Mouse (Mus musculus): Measurements from ENCODE around the gene Mpc2. TPM values are rescaled to one million over a fixed set of nuclear protein-coding genes. Genes with fewer than 3 reads are reported as not detected.

Gene Mpc2
- polyA plus RNA-seq (2014; fragmentation: Nextera tagmentation; extraction: Ambion mirVana) = 113 and 114 TPM in 2 replicates

DNA sequence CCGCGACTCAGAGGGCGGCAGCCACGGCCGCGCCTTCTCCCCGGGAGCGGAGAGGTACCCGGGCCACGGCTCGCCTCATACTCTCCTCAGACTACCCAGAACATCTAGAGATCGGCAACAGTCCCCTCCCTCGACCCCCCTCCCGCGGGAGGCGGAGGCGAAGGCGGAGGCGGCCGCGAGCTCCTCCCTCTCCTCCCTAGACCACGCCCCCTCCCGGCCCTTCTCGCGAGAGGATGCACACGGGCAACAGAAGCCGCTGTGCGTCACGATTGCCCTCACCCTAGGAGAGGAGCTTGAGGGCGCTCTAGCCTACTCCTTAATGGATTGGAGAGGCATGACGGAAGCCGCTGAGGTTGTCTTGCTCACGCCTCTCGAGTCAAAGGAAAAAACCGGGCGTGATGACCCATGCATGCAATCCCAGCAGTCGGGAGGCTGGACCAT is at the start of gene Mpc2, which contains the start of gene Dcaf6:
Gene Mpc2 (plus strand): TSS at position 278 of the 441 bp plus-strand sequence.
Gene Dcaf6 (minus strand): TSS at position 116 of the 441 bp plus-strand sequence.
- Histone ChIP-seq H3K9me3 (ENCODE audit: control insufficient read depth, low read length) (no peaks in the 10 kb centered on the region), H3K36me3 (ENCODE audit: control insufficient read depth, insufficient read depth, low read length) (no peaks in the 10 kb centered on the region), H3K27ac (ENCODE audit: low read depth, low read length) (peak within 1 kb of the TSS; percentile 85), H3K4me2 (ENCODE audit: low read depth) (peak within 1 kb of the TSS; percentile 90), H3K4me1 (ENCODE audit: control insufficient read depth, insufficient read depth, low read length) (peaks cover 8% of the 10 kb centered on the region), H3K4me3 (ENCODE audit: low read depth, low read length) (peak within 1 kb of the TSS; percentile 83), H3K9ac (ENCODE audit: low read length) (peak within 1 kb of the TSS; percentile 79), H3K27me3 (ENCODE audit: control insufficient read depth, insufficient read depth, low read length) (no peaks in the 10 kb centered on the region)
- peak; percentile 99 for DNase-seq (ENCODE audit: low spot score)
- ATAC-seq (ENCODE audit: insufficient read depth, low FRiP score, low TSS enrichment) = peak; percentile 91
- WGBS = 0% methylated on average over 22 of the region's 37 CpGs

DNA sequence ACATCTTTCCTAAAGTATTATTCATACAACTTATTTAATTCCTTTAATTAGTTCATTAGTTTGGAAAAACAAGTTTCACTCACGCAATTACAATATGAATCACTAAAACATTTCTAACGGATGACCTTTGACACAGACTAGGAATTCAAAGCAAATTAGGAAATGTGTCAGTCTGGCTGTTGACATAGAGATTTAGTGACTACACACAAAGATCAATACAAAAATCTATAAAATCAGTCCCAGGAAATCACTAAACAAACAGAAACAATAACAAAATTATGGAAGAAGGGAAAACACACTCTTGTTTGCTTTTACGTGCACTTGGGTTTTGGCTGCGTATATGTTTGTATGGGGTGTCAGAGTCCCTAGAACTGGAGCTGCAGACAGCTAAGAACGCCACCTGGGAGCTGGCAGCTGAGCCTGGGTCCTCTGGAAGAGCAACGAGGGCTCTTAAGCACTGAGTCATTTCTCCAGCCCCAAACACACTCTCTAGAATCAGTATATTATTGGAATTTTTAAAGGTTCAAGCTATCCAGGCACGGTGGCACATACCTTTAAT is 39.0 kb upstream of the Mpc2 start:
- Histone ChIP-seq H3K9me3 (ENCODE audit: control insufficient read depth, low read length) (no peaks in the 10 kb centered on the region), H3K4me1 (ENCODE audit: control insufficient read depth, insufficient read depth, low read length) (no peaks in the 10 kb centered on the region), H3K4me3 (ENCODE audit: low read depth, low read length) (no peak overlapping the region), H3K9ac (ENCODE audit: low read length) (no peak overlapping the region), H3K4me2 (ENCODE audit: low read depth) (no peak overlapping the region), H3K27ac (ENCODE audit: low read depth, low read length) (no peak overlapping the region), H3K27me3 (ENCODE audit: control insufficient read depth, insufficient read depth, low read length) (no peaks in the 10 kb centered on the region), H3K36me3 (ENCODE audit: control insufficient read depth, insufficient read depth, low read length) (no peaks in the 10 kb centered on the region)
- WGBS = 85% methylated on average over 7 of the region's 7 CpGs
- no peak for DNase-seq (ENCODE audit: low spot score)
- ATAC-seq (ENCODE audit: insufficient read depth, low FRiP score, low TSS enrichment) = no peak

GRCm38 (mm10) chr1:165426254-165426653 is 34.2 kb upstream of the Mpc2 start:
- H3K9me3 ChIP-seq (ENCODE audit: control insufficient read depth, low read length) = no peaks in the 10 kb centered on the region
- H3K4me3 ChIP-seq (ENCODE audit: low read depth, low read length) = no peak overlapping the region
- no peaks in the 10 kb centered on the region for H3K36me3 ChIP-seq (ENCODE audit: control insufficient read depth, insufficient read depth, low read length)
- no peak for ATAC-seq (ENCODE audit: insufficient read depth, low FRiP score, low TSS enrichment)
- no peak overlapping the region for H3K27ac ChIP-seq (ENCODE audit: low read depth, low read length)
- H3K4me1 ChIP-seq (ENCODE audit: control insufficient read depth, insufficient read depth, low read length) = no peaks in the 10 kb centered on the region
- H3K27me3 ChIP-seq (ENCODE audit: control insufficient read depth, insufficient read depth, low read length) = no peaks in the 10 kb centered on the region
- DNase-seq (ENCODE audit: low spot score) = no peak
- no peak overlapping the region for H3K4me2 ChIP-seq (ENCODE audit: low read depth)
- no peak overlapping the region for H3K9ac ChIP-seq (ENCODE audit: low read length)
- 85% methylated on average over 2 of the region's 2 CpGs for WGBS

GRCm38 (mm10) chr1:165432883-165433282 is 27.6 kb upstream of the Mpc2 start:
- H3K4me2 ChIP-seq (ENCODE audit: low read depth) = no peak overlapping the region
- WGBS = 82% methylated on average over 1 of the region's 1 CpGs
- H3K27ac ChIP-seq (ENCODE audit: low read depth, low read length) = no peak overlapping the region
- no peaks in the 10 kb centered on the region for H3K27me3 ChIP-seq (ENCODE audit: control insufficient read depth, insufficient read depth, low read length)
- H3K4me3 ChIP-seq (ENCODE audit: low read depth, low read length) = no peak overlapping the region
- no peak for ATAC-seq (ENCODE audit: insufficient read depth, low FRiP score, low TSS enrichment)
- H3K9me3 ChIP-seq (ENCODE audit: control insufficient read depth, low read length) = no peaks in the 10 kb centered on the region
- H3K4me1 ChIP-seq (ENCODE audit: control insufficient read depth, insufficient read depth, low read length) = no peaks in the 10 kb centered on the region
- H3K9ac ChIP-seq (ENCODE audit: low read length) = no peak overlapping the region
- no peaks in the 10 kb centered on the region for H3K36me3 ChIP-seq (ENCODE audit: control insufficient read depth, insufficient read depth, low read length)
- no peak for DNase-seq (ENCODE audit: low spot score)

- H3K27ac ChIP-seq (ENCODE audit: low read depth, low read length) = no peak overlapping the region
- no peak overlapping the region for H3K4me3 ChIP-seq (ENCODE audit: low read depth, low read length)
- DNase-seq (ENCODE audit: low spot score) = no peak
- H3K4me1 ChIP-seq (ENCODE audit: control insufficient read depth, insufficient read depth, low read length) = no peaks in the 10 kb centered on the region
- no peaks in the 10 kb centered on the region for H3K36me3 ChIP-seq (ENCODE audit: control insufficient read depth, insufficient read depth, low read length)
- H3K9me3 ChIP-seq (ENCODE audit: control insufficient read depth, low read length) = no peaks in the 10 kb centered on the region
- H3K27me3 ChIP-seq (ENCODE audit: control insufficient read depth, insufficient read depth, low read length) = no peaks in the 10 kb centered on the region
- H3K9ac ChIP-seq (ENCODE audit: low read length) = no peak overlapping the region
- H3K4me2 ChIP-seq (ENCODE audit: low read depth) = no peak overlapping the region
- 83% methylated on average over 1 of the region's 1 CpGs for WGBS
- no peak for ATAC-seq (ENCODE audit: insufficient read depth, low FRiP score, low TSS enrichment)
These were observed 22.0 kb upstream of the Mpc2 start for GRCm38 (mm10) chr1:165438289-165439021.

DNA sequence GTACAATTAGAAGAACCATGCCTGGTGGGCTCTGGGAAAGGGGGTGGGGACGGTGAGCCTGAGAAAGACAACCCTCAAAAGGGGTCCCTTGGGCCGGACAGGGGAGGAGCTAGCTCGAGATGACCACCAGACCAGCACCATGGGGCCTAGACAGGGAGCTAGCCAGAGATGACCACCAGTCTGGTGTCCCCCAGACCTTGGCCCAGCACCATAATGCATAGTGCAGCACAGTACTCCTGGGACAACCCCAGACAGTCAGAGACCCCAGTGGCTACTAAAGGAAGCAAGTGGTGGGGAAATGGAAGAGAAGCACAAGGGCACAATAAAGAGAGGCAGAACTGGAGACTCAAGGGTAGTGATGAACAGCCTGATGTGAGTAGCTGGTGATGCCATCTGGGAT is 19.6 kb upstream of the Mpc2 start:
- no peaks in the 10 kb centered on the region for H3K36me3 ChIP-seq (ENCODE audit: control insufficient read depth, insufficient read depth, low read length)
- peak; percentile 35; the same call in 1 of the 2 replicates for ATAC-seq (ENCODE audit: insufficient read depth, low FRiP score, low TSS enrichment)
- no peak overlapping the region for H3K4me3 ChIP-seq (ENCODE audit: low read depth, low read length)
- no peaks in the 10 kb centered on the region for H3K27me3 ChIP-seq (ENCODE audit: control insufficient read depth, insufficient read depth, low read length)
- H3K9ac ChIP-seq (ENCODE audit: low read length) = no peak overlapping the region
- H3K9me3 ChIP-seq (ENCODE audit: control insufficient read depth, low read length) = no peaks in the 10 kb centered on the region
- no peak overlapping the region for H3K4me2 ChIP-seq (ENCODE audit: low read depth)
- DNase-seq (ENCODE audit: low spot score) = no peak
- H3K27ac ChIP-seq (ENCODE audit: low read depth, low read length) = no peak overlapping the region
- WGBS = 76% methylated on average over 3 of the region's 3 CpGs
- no peaks in the 10 kb centered on the region for H3K4me1 ChIP-seq (ENCODE audit: control insufficient read depth, insufficient read depth, low read length)

DNA sequence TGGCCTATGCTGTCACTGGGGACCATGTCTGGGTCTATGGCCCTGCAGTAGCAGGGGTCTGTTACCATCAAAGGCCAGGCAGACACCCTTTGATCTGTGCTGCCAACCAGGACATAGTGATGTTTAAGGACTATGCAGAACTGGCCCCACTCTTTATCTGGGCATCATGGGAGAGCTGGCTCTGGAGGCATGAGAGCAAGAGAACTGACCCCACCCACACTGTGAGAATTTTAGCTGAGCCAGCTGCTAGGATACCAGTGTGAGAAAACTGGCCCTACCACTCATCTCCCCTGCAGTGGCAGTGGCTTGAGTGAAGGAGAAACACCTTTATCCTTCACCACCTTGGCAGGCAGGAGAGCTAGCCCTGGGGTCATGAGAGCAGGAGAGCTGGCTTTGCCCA is 19.2 kb upstream of the Mpc2 start:
- Histone ChIP-seq H3K36me3 (ENCODE audit: control insufficient read depth, insufficient read depth, low read length) (no peaks in the 10 kb centered on the region), H3K27ac (ENCODE audit: low read depth, low read length) (no peak overlapping the region)

DNA sequence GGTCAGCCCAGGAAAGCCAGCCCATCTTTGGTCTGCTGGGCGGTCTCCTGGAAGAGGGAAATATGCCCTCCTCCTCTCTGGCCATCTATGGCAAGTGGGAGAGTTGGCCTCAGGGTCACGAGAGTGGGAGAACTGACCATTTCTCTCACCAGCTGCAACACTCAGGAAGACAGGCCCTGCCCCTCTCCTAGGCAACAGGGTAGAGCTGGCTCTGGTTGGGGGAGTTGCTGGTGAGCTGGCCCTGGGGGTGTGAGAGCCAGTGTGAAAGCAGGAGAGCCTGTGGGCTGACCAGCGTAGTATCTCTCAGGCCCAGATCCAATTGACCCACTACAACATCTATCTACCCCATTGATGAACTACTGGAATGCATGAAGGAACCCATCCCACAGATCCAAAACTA is 18.7 kb upstream of the Mpc2 start:
- Histone ChIP-seq H3K27ac (ENCODE audit: low read depth, low read length) (no peak overlapping the region), H3K36me3 (ENCODE audit: control insufficient read depth, insufficient read depth, low read length) (no peaks in the 10 kb centered on the region), H3K27me3 (ENCODE audit: control insufficient read depth, insufficient read depth, low read length) (no peaks in the 10 kb centered on the region), H3K4me2 (ENCODE audit: low read depth) (no peak overlapping the region), H3K9ac (ENCODE audit: low read length) (no peak overlapping the region), H3K9me3 (ENCODE audit: control insufficient read depth, low read length) (no peaks in the 10 kb centered on the region), H3K4me1 (ENCODE audit: control insufficient read depth, insufficient read depth, low read length) (no peaks in the 10 kb centered on the region), H3K4me3 (ENCODE audit: low read depth, low read length) (no peak overlapping the region)
- 70% methylated on average over 3 of the region's 3 CpGs for WGBS
- ATAC-seq (ENCODE audit: insufficient read depth, low FRiP score, low TSS enrichment) (no peak), DNase-seq (ENCODE audit: low spot score) (no peak)

More for the DNA sequence above, 19.2 kb upstream of the Mpc2 start:
- ATAC-seq (ENCODE audit: insufficient read depth, low FRiP score, low TSS enrichment) (no peak), DNase-seq (ENCODE audit: low spot score) (no peak)
- no peak overlapping the region for H3K4me2 ChIP-seq (ENCODE audit: low read depth)
- no peak overlapping the region for H3K9ac ChIP-seq (ENCODE audit: low read length)
- no peaks in the 10 kb centered on the region for H3K27me3 ChIP-seq (ENCODE audit: control insufficient read depth, insufficient read depth, low read length)
- H3K4me1 ChIP-seq (ENCODE audit: control insufficient read depth, insufficient read depth, low read length) = no peaks in the 10 kb centered on the region
- H3K9me3 ChIP-seq (ENCODE audit: control insufficient read depth, low read length) = no peaks in the 10 kb centered on the region
- H3K4me3 ChIP-seq (ENCODE audit: low read depth, low read length) = no peak overlapping the region

DNA sequence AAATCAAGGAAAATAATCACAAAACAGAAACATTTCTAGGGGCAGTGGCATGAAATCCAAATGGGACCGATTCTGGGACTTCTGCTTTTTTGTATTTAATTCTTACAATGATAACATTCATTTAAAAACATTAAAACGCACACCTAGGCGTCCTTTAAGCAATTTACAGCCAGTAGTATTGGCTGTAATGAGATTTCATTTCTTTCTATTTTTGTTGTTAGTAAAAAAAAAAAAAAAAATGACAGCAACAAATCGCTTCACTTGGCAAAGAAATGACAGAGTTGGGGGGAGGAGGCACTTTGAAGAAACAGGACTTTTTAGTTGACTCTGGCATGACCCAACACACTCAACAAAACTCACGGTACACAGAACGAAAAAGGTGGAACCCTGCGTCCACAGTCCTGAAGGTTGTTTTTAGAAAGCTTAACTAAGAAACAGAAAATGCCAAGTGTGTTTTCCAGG is 1.4 kb upstream of the Mpc2 start:
- Histone ChIP-seq H3K4me1 (ENCODE audit: control insufficient read depth, insufficient read depth, low read length) (peaks cover 8% of the 10 kb centered on the region), H3K4me2 (ENCODE audit: low read depth) (peak overlapping the region; percentile 90), H3K9ac (ENCODE audit: low read length) (peak overlapping the region; percentile 79; the same call in 1 of the 2 replicates), H3K9me3 (ENCODE audit: control insufficient read depth, low read length) (no peaks in the 10 kb centered on the region), H3K36me3 (ENCODE audit: control insufficient read depth, insufficient read depth, low read length) (no peaks in the 10 kb centered on the region), H3K4me3 (ENCODE audit: low read depth, low read length) (peak overlapping the region; percentile 83), H3K27ac (ENCODE audit: low read depth, low read length) (no peak overlapping the region), H3K27me3 (ENCODE audit: control insufficient read depth, insufficient read depth, low read length) (no peaks in the 10 kb centered on the region)
- ATAC-seq (ENCODE audit: insufficient read depth, low FRiP score, low TSS enrichment) (no peak), DNase-seq (ENCODE audit: low spot score) (no peak)
- WGBS = 21% methylated on average over 7 of the region's 7 CpGs
